Mouse (Mus musculus) liver, postnatal 0 days (tissue): ENCODE results near the gene Zdhhc17. TPM values are rescaled to one million over a fixed set of nuclear protein-coding genes. Genes with fewer than 3 reads are reported as not detected.
A peak's percentile ranks its signal among the peaks of the same experiment; 100 is the strongest.

Source experiments
- ATAC-seq: fragments of 200-750 bp; cut with Nextera tagmentation; 2 replicates; pipeline ENCODE4 v1.8.0; 2017; ENCODE audit warnings: mild to moderate bottlenecking, moderate library complexity
- DNase-seq: peaks from one replicate; pipeline ENCODE4 v3.0.0-alpha.2; 2016
- H3K27ac ChIP-seq: fragments of 300-500 bp; sonication (generic); 2 replicates; pipeline ENCODE4 v1.5.1; 2014; ENCODE audit warnings: antibody characterized with exemption, moderate library complexity, mild to moderate bottlenecking, low read depth
- H3K27me3 ChIP-seq: fragments of 300-500 bp; sonication (generic); 2 replicates; pipeline ENCODE4 v1.6.1; 2014; ENCODE audit warnings: low read length, control low read depth, mixed read lengths; ENCODE audit not compliant: insufficient read depth
- H3K36me3 ChIP-seq: fragments of 300-500 bp; sonication (generic); replicated peaks from 2 replicates; pipeline ENCODE4 v1.6.1; 2014; ENCODE audit warnings: mild to moderate bottlenecking, control low read depth, low read length, moderate library complexity, mixed read lengths; ENCODE audit not compliant: insufficient read depth
- H3K4me1 ChIP-seq: fragments of 300-500 bp; sonication (generic); 2 replicates; pipeline ENCODE4 v1.6.1; 2014; ENCODE audit warnings: antibody characterized with exemption, mild to moderate bottlenecking, control low read depth; ENCODE audit not compliant: insufficient read depth
- H3K4me2 ChIP-seq: fragments of 300-500 bp; sonication (generic); 2 replicates; pipeline ENCODE4 v1.6.1; 2014; ENCODE audit warnings: low read depth, mild to moderate bottlenecking, low read length, moderate library complexity, mixed read lengths
- H3K4me3 ChIP-seq: fragments of 300-500 bp; sonication (generic); 2 replicates; pipeline ENCODE4 v1.5.1; 2014; ENCODE audit warnings: low read depth, low read length
- H3K9ac ChIP-seq: fragments of 300-500 bp; sonication (generic); replicated peaks from 2 replicates; pipeline ENCODE4 v1.6.1; 2014; ENCODE audit warnings: mild to moderate bottlenecking, moderate library complexity
- H3K9me3 ChIP-seq: fragments of 300-500 bp; sonication (generic); 2 replicates; pipeline ENCODE4 v1.6.1; 2016; ENCODE audit warnings: mild to moderate bottlenecking, control low read depth, low read length, mixed read lengths
- CTCF ChIP-seq: sonication (generic); IDR thresholded peaks from 2 replicates; pipeline ENCODE4 v1.5.1; 2016; ENCODE audit warnings: antibody characterized with exemption, low read depth
- EP300 ChIP-seq: IDR thresholded peaks from 2 replicates; pipeline ENCODE4 v1.6.1; 2016; ENCODE audit warnings: antibody characterized with exemption, low read depth, mild to moderate bottlenecking
- WGBS: fragments of 180-500 bp; shearing (Covaris S2); extraction: QIAGEN DNeasy Blood & Tissue Kit; methylation state at CpG from one replicate; pipeline ENCODE4 v1.1.7; 2014; ENCODE audit not compliant: insufficient replicate concordance; 5-methylcytosine and 5-hydroxymethylcytosine counted together
- polyA plus RNA-seq: library from polyadenylated mRNA; unstranded; fragments of >200 nt; fragmentation: Nextera tagmentation; extraction: Ambion mirVana; gene quantifications from 2 replicates; pipeline ENCODE4 v1.2.1, GENCODE M21; 2015

The Zdhhc17 gene
- polyA plus RNA-seq, 1 experiment from 2014 or later, result 4.9 TPM

GRCm38 (mm10) chr10:110927491-110927890, 82.4 kb downstream of the Zdhhc17 start:
- no peaks in the 10 kb centered on the region for H3K27me3 ChIP-seq
- 74% methylated on average over 11 of the region's 11 CpGs for WGBS
- ATAC-seq (no peak), DNase-seq (no peak)
- H3K9me3 ChIP-seq, result no peaks in the 10 kb centered on the region
- H3K4me1 ChIP-seq, result peaks cover 2% of the 10 kb centered on the region; the same call in 1 of the 2 replicates
- H3K4me3 ChIP-seq, result no peak overlapping the region
- H3K36me3 ChIP-seq, result no peaks in the 10 kb centered on the region
- no peak for TF ChIP-seq EP300
- no peak for TF ChIP-seq CTCF
- H3K27ac ChIP-seq, result no peak overlapping the region
- H3K4me2 ChIP-seq, result no peak overlapping the region
- no peak overlapping the region for H3K9ac ChIP-seq

GRCm38 (mm10) chr10:110922612-110923011, 87.3 kb downstream of the Zdhhc17 start:
- H3K9me3 ChIP-seq, result no peaks in the 10 kb centered on the region
- peak overlapping the region; percentile 94; the same call in 1 of the 2 replicates for H3K4me2 ChIP-seq
- DNase-seq (no peak), ATAC-seq (no peak)
- no peak overlapping the region for H3K27ac ChIP-seq
- no peaks in the 10 kb centered on the region; the same call in 1 of the 2 replicates for H3K4me1 ChIP-seq
- no peak overlapping the region for H3K4me3 ChIP-seq
- H3K9ac ChIP-seq, result no peak overlapping the region
- WGBS, result 65% methylated on average over 9 of the region's 9 CpGs
- H3K27me3 ChIP-seq, result no peaks in the 10 kb centered on the region
- H3K36me3 ChIP-seq, result no peaks in the 10 kb centered on the region
- TF ChIP-seq CTCF (no peak), EP300 (no peak)

- Histone ChIP-seq H3K4me3 (no peak overlapping the region; the same call in 1 of the 2 replicates), H3K9ac (no peak overlapping the region), H3K27me3 (no peaks in the 10 kb centered on the region), H3K4me1 (no peaks in the 10 kb centered on the region; the same call in 1 of the 2 replicates), H3K9me3 (no peaks in the 10 kb centered on the region), H3K36me3 (no peaks in the 10 kb centered on the region), H3K4me2 (peak overlapping the region; percentile 94), H3K27ac (no peak overlapping the region)
- DNase-seq, result no peak
- no peak for ATAC-seq
- 58% methylated on average over 3 of the region's 3 CpGs for WGBS
- TF ChIP-seq EP300 (no peak), CTCF (no peak)
Observed at GRCm38 (mm10) chr10:110921890-110922289, 88.0 kb downstream of the Zdhhc17 start.

- Histone ChIP-seq H3K9me3 (no peaks in the 10 kb centered on the region), H3K36me3 (no peaks in the 10 kb centered on the region), H3K4me2 (peak overlapping the region; percentile 94), H3K4me1 (no peaks in the 10 kb centered on the region; the same call in 1 of the 2 replicates), H3K9ac (peak overlapping the region; percentile 72), H3K27me3 (no peaks in the 10 kb centered on the region), H3K27ac (peak overlapping the region; percentile 1; the same call in 1 of the 2 replicates), H3K4me3 (peak overlapping the region; percentile 67)
- 3% methylated on average over 15 of the region's 15 CpGs for WGBS
- DNase-seq (no peak), ATAC-seq (peak; percentile 46)
- no peak for TF ChIP-seq EP300
- TF ChIP-seq CTCF, result no peak
Observed at GRCm38 (mm10) chr10:110920368-110920950, 89.5 kb downstream of the Zdhhc17 start.

GRCm38 (mm10) chr10:110919531-110920343, 90.2 kb downstream of the Zdhhc17 start, which contains the start of gene Csrp2:
Gene Csrp2, plus strand, starts transcription at chr10:110919789.
- no peaks in the 10 kb centered on the region for H3K9me3 ChIP-seq
- peak; percentile 89 for ATAC-seq
- TF ChIP-seq CTCF (no peak), EP300 (no peak; the same call in 1 of the 2 replicates)
- H3K4me1 ChIP-seq, result no peaks in the 10 kb centered on the region; the same call in 1 of the 2 replicates
- H3K27me3 ChIP-seq, result no peaks in the 10 kb centered on the region
- peak within 1 kb of the TSS; percentile 94 for H3K4me2 ChIP-seq
- H3K9ac ChIP-seq, result peak within 1 kb of the TSS; percentile 72
- no peaks in the 10 kb centered on the region for H3K36me3 ChIP-seq
- WGBS, result under 1% methylated on average over 56 of the region's 67 CpGs
- DNase-seq, result peak; percentile 91
- peak within 1 kb of the TSS; percentile 81 for H3K27ac ChIP-seq
- peak within 1 kb of the TSS; percentile 67 for H3K4me3 ChIP-seq
